Mouse (Mus musculus) cortical plate, adult 2 months (tissue): Measurements from ENCODE around the gene Plcl1. TPM values are rescaled to one million over a fixed set of nuclear protein-coding genes. Genes with fewer than 3 reads are reported as not detected.
A peak's percentile ranks its signal among the peaks of the same experiment; 100 is the strongest.

Experiments
- H3K27ac ChIP-seq: fragments of 200-500 bp; 2 replicates; pipeline ENCODE4 v1.5.1; 2012; ENCODE audit warnings: low read length, control low read depth, inconsistent platforms; ENCODE audit not compliant: insufficient read depth
- H3K4me1 ChIP-seq: fragments of 200-500 bp; 2 replicates; pipeline ENCODE4 v1.6.1; 2011; ENCODE audit warnings: low read length; ENCODE audit not compliant: control insufficient read depth, insufficient read depth
- H3K4me3 ChIP-seq: fragments of 200-500 bp; 2 replicates; pipeline ENCODE4 v1.5.1; 2011; ENCODE audit warnings: mild to moderate bottlenecking, low read length, control low read depth; ENCODE audit not compliant: insufficient read depth
- CTCF ChIP-seq: fragments of 200-500 bp; IDR thresholded peaks from 2 replicates; pipeline ENCODE4 v1.5.1; 2011; ENCODE audit warnings: mild to moderate bottlenecking, control low read depth, low read length; ENCODE audit not compliant: insufficient read depth; ENCODE audit errors: extremely low read depth
- POLR2A ChIP-seq: fragments of 200-500 bp; IDR thresholded peaks from 2 replicates; pipeline ENCODE4 v1.6.1; 2011; ENCODE audit warnings: mild to moderate bottlenecking, low read length, control low read depth; ENCODE audit not compliant: insufficient read depth; ENCODE audit errors: extremely low read depth
- polyA plus RNA-seq: library from polyadenylated mRNA; depleted of rRNA; stranded (reverse); fragments of >200 nt; gene quantifications from 2 replicates; pipeline ENCODE4 v1.2.3, GENCODE M21; 2012; rRNA removed

Gene Plcl1
- 7.7 and 8.6 TPM in 2 replicates for polyA plus RNA-seq

DNA sequence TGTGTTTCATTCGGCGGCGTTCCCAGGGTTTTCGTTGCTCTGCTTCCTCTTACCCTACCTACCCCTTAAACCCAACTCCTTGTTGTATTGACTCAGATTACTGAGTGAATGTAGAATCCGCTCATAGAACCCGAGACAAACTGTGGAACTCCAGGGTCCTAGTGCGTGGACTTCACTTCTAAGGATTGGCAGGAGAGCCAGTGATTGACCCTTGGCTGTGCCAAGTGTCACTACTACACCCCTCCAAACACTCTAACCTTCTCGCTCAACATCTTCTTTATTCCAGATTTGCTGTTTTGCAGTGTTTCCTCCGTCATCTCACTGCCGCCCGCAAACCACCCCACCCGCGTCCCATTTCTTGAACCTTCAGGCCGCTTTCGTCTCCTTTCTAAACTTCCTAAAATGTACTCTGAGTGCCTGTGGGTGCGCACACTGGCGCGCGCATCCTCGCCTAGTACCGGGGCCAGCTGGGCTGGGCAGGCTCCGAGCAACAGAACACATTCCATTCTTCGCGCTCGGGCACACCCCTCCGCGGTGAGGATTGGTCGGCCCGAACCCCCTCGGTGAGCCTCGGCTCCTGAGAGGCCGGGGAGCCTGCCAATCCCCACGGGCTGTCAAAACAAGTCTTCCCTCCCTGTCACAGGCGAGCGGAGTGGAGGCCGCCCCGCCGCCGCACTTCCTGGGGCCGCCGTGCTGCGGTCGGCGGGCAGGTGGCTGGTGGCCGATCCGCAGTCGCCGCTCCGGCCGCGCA, at the start of gene Plcl1:
Gene Plcl1 (plus strand): TSS at position 650 of the 751 bp plus-strand sequence.
- TF ChIP-seq POLR2A, result peak; percentile 57; the same call in 1 of the 2 replicates
- no peak for TF ChIP-seq CTCF
- Histone ChIP-seq H3K4me1 (no peaks in the 10 kb centered on the region; the same call in 1 of the 2 replicates), H3K27ac (peak within 1 kb of the TSS; percentile 73), H3K4me3 (peak within 1 kb of the TSS; percentile 58)

DNA sequence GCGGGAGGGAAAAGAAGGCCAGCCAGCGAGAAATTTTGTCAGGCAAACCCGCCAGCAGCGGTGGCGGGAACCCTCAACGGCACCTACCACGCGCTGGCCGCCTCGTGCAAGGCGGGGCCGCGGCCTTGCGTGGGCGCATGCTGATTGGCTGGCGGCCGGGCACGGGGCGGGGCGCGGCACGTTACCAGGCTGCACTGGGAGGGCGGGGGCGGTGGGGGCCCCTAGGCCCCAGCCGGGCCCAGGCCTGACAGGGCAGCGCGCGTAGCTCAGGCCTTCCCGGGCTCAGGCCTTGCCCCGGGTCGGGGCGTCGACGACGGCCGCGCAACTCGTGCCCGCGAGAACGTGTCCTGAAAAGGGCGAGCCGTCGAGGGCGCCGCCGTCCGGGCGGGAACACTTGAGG, 43.1 kb upstream of the Plcl1 start:
- no peak overlapping the region for H3K4me3 ChIP-seq
- H3K4me1 ChIP-seq, result no peaks in the 10 kb centered on the region
- no peak overlapping the region for H3K27ac ChIP-seq
- TF ChIP-seq CTCF, result no peak
- TF ChIP-seq POLR2A, result no peak

DNA sequence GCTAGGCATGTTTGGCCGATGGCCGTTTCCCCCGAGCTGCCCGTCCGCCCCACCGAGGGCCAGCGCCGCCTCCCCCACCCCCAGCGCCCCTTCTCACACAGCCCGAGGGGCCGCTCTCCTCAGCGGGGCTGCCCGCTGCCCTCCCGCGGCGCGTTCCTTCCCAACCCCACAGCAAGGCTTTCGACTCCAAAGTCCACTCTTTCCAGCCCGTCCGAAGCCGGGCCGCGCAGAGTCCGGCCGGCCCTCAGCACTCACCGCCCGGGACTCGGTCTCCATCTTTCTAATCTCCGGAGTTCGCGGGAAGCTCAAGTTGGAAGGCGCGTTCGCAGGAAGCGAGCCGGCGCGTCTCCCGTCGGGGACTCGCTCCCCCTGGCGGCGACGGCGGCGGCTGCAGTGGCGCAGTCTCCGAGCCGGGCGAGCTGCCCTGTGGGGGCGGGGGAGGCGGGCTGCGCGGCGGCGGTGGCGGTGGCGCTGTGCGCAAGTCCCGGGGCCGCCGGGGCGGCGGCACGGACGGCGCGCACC, 42.6 kb upstream of the Plcl1 start, which contains the start of gene Boll:
Gene Boll (minus strand): TSS at position 426 of the 522 bp plus-strand sequence.
- no peak within 1 kb of the TSS for H3K27ac ChIP-seq
- H3K4me1 ChIP-seq, result no peaks in the 10 kb centered on the region
- peak within 1 kb of the TSS; percentile 24 for H3K4me3 ChIP-seq
- TF ChIP-seq CTCF (0 out of 2 replicates have a peak, but pooled peaks have one; percentile 4), POLR2A (no peak)

- peak overlapping the region; percentile 24 for H3K4me3 ChIP-seq
- no peak for TF ChIP-seq CTCF
- TF ChIP-seq POLR2A, result no peak
- no peaks in the 10 kb centered on the region for H3K4me1 ChIP-seq
- H3K27ac ChIP-seq, result no peak overlapping the region
These were observed 42.1 kb upstream of the Plcl1 start for GRCm38 (mm10) chr1:55363586-55363985.

GRCm38 (mm10) chr1:55372626-55373025, 33.1 kb upstream of the Plcl1 start:
- H3K27ac ChIP-seq, result no peak overlapping the region
- H3K4me3 ChIP-seq, result no peak overlapping the region
- TF ChIP-seq CTCF (no peak), POLR2A (no peak)
- H3K4me1 ChIP-seq, result no peaks in the 10 kb centered on the region

DNA sequence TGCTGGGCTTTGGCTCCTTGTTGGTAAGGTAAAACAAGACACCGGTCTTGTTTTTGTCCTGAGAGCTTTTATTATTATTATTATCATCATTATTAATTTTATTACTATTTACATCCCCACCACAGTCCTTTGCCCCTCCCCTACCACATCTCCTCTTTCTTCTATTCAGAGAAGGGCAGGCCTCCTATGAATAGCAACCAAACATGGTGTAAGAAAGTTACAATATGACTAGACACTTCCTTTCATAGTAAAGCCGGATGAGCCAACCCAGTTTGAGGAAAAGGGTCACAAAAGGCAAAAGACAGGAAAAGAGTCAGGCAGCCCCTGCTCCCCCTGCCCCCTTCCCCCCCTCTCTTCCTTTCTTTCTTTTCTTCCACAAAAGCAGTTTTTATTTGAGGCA, 25.2 kb upstream of the Plcl1 start:
- Histone ChIP-seq H3K27ac (no peak overlapping the region), H3K4me3 (no peak overlapping the region), H3K4me1 (no peaks in the 10 kb centered on the region)
- TF ChIP-seq CTCF (no peak), POLR2A (no peak)

DNA sequence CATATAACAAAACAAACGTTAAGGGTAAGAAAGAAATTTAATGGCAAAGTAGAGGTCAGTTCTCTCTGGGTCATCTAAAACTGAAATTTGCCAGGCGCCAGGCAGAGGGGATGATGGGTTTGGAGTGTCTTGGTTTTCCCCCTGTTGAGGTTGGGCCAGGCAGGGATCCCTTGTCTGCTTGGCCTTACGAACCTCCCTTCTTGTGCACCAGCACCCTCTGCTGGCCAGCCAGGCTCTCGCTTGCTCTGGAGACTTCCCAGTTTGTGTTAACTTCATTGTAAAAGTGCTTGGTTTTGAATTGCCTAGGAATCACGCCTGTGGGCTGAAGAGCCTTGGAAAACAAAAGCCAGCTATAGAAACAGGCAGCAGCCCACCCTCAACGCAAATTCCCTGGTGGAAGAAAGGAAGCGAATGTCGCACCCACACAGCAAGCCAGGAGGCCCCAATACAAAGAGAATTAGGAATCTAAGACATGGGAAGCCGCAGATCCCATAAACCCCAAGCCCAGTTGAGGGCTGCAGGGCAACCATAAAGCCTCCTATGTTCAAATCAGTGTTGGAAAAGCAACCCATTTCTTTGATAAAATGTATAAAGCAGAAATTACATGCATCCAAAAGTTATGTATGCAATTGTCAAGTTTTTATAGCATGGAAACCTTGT, 22.5 kb upstream of the Plcl1 start:
- H3K27ac ChIP-seq, result no peak overlapping the region
- H3K4me1 ChIP-seq, result no peaks in the 10 kb centered on the region
- no peak overlapping the region for H3K4me3 ChIP-seq
- TF ChIP-seq POLR2A (no peak), CTCF (peak; percentile 90)

DNA sequence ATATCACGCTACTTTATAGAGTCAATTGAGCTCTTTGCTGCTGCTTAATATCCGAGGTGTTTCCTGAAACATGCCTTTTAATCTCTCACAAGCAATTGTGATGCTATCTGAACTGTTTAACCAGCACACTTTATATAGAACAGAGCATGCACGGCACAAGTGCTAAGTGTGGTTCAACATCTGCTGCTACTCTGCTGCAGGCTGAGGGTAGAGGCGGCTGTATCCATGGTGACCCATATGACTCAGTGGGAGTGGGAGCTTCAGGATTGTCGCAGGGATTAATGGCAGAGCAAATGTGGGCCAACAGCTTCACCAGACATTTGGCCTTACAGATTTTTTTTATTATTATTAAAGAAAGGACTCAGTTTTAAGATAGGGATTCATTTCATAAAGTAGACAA, 5.8 kb upstream of the Plcl1 start:
- no peak overlapping the region for H3K27ac ChIP-seq
- H3K4me1 ChIP-seq, result no peaks in the 10 kb centered on the region; the same call in 1 of the 2 replicates
- H3K4me3 ChIP-seq, result no peak overlapping the region
- no peak for TF ChIP-seq CTCF

GRCm38 (mm10) chr1:55404439-55404838, 1.3 kb upstream of the Plcl1 start:
- H3K4me3 ChIP-seq, result no peak overlapping the region
- no peaks in the 10 kb centered on the region; the same call in 1 of the 2 replicates for H3K4me1 ChIP-seq
- no peak overlapping the region for H3K27ac ChIP-seq
- TF ChIP-seq CTCF (peak; percentile 67; the same call in 1 of the 2 replicates), POLR2A (no peak)
